Mouse (Mus musculus) stomach, postnatal 0 days (tissue): ENCODE measurements around the gene Prrg2.

Experiments used
- CTCF ChIP-seq: IDR thresholded peaks from 2 replicates; pipeline ENCODE4 v1.5.1; 2016; ENCODE audit warnings: antibody characterized with exemption, low read depth, mild to moderate bottlenecking, moderate library complexity
- EP300 ChIP-seq: optimal IDR thresholded peaks from 2 replicates; pipeline ENCODE3; 2016; ENCODE audit warnings: antibody characterized with exemption

- no peak for TF ChIP-seq EP300
- no peak for TF ChIP-seq CTCF
These were observed 16.7 kb downstream of the Prrg2 start for GRCm38 (mm10) chr7:45045741-45046140.
